Mouse (Mus musculus): ENCODE results near the gene Spdya. TPM values are rescaled to one million over a fixed set of nuclear protein-coding genes. Genes with fewer than 3 reads are reported as not detected.
A peak's percentile ranks its signal among the peaks of the same experiment; 100 is the strongest.
"Not testable (repeated sequence)": the region's sequence is repeated elsewhere in the genome, so short reads cannot be mapped to it uniquely, and the experiment has no call there.

Spdya gene
- 1 to 10 TPM; 1.2 to 1.3 TPM for total RNA-seq (2021)

DNA sequence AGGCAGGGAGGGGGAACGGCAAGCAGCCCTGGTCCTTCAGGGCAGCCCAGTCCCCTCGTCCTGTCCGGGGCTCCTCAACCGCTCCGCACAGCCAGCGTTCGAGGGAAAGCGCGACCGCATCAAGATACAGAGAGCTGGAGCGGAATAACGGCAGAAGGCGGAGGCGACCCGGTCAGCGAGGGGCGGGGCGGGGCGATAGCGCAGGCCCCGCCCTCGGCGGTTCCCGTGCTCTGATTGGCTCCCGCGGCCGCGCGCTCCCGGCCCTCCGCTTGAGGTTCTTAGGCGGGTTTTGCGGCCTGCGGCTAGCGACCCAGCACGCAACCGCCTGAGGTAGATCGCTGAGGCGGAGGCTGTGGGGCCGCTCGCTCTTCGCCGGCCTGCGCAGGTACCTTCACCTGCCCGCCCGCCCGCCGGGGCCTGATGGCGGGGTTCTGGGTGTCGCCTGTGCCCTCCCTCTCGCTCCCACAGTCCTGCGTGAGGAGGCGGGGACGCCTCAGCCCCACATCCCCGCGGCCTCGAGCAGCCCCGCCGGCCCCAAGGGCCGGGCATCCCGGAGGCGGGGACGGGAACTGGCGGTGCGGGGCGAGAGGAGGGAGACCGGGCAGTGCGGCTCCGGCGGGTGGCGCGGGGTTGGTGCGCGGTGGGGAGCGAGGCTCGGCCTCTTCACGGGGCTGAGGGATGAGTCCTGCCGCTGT is at the start of gene Spdya:
Gene Spdya, plus strand, starts transcription at position 305 of the 695 bp plus-strand sequence.
- peak; percentile 79 to 83 for DNase-seq

DNA sequence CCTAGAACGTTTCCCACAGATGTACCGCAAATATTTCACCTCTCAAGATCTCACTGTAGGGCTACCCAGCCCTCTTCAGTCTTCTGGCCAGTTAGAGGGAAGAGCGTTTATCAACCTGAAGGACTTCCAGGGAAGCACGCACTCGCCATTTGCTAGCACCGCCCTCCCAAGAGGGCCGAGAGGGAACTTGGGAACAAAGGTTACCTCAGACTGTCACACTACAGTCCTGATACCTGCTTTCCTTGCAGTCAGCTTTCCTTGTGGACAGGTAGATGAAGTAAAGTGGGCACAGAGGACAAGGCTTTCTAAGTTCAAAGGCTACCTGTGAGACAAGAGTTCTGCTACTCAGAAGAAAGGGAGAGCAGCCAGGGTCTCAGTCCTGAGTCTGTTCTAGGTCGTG is 45.0 kb upstream of the Spdya start:
- no peak for DNase-seq

DNA sequence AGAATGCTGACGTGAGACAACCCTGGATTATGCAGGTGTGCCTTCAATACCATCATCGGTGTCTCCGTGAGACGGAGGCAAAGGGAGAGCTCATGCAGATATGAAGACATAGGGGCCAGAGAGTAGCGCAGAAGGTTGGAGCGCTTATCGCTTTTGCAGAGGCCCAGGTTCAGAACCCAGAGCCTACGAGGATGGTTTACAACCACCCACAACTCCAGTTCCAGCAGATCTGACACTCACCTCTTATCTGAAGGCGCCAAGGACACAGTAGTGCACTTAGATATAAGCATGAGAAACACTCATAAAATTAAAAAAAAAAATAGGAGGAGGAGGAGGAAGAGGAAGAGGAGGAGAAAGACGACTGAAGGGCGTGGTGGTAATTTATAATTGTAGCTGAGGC is 41.6 kb upstream of the Spdya start:
- no peak for DNase-seq

DNA sequence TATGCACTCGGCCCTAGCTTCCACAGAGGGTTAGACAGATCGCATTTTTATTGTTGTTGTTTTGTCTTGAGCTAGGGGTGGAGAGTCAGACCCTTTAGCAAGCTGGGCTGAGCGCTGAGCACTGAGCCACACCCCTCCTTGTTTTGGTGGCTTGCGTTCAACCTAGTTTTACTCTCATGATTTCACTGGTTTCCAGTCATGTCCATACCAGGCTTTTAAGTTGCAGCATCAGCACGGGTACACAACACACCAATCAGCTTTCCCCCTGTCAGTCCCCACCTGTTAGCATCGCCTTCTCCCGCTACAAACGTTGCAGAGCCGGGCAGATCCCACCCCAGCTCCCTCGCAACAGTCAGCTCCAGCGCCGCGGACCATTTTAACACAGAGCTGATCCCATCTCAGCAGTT is 25.6 kb upstream of the Spdya start:
- DNase-seq = no peak

DNA sequence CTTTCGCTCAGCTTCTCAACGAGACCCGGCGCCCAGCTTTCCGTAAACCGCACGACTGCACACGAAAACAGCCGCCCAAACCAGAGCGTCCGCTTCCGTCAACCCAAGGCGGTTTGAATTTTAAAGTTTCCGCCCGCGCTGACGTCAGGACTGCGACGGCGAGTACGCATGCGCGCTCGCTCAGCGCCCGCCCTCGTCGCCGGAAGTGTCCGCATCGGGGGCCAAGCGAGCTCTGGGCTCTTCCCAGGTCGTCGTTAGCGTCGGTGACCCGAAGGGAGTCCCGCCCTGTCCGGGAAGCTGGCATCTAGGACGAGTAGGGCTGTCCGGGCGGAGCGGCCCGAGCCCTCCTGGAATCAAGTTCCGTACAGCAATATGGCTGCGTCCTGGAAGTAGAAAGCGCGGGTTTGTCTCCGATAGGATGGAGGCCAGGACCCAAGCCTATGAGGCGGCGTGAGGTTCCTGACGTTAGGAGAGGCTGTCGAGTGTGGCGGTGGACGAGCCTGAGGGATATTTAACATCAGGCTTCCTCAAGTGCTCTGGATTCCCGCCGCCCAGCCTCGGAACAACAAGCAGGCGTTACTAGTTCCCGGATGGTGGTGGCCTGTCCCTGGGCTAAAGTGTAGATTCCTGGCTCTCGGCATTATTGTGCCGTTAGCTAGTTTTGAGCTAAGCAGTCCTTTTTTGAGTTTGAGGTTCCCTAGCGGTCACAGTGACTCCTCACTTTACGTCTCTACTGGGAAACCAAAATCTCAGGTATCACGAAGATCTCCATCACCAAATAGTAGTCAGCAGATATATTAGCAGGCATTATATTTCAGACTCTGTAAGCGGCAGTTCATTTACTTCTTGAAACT is 24.9 kb upstream of the Spdya start, which contains the start of gene Ndc80:
Gene Ndc80, minus strand, starts transcription at position 147 of the 854 bp plus-strand sequence.
- DNase-seq = peak; percentile 86 to 89

DNA sequence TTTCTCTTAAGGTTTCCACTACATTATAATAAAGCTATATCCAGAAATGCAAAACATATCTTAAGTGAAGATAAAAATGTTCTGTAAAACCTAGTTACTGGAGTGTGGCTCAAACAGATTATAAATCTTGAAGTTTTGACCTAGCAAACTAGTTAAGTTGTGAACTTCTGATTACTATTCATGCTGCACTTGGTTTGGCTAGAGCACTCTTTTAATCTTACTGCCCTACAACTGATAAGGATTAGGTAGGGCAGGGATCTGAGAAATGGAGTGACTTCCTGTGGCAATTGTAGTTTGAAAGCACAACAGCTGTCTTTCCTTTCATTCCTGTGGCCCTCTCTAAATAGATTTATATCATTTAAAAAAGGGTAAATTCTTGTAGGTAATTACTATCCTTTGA is 23.8 kb upstream of the Spdya start:
- no peak for DNase-seq

DNA sequence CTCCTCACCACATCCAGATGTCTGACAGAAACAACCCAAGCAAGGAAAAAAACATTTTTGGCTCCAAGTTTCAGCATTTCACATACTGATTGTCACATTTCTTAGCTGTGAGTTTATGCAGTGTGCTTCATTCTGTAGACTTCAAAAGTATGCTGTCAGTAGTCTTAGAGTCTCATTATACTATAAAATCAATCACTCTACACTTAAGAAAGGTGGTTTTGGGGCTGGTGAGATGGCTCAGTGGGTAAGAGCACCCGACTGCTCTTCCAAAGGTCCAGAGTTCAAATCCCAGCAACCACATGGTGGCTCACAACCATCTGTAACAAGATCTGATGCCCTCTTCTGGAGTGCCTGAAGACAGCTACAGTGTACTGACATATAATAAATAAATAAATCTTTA is 16.3 kb upstream of the Spdya start:
- not testable (repeated sequence) for DNase-seq

DNA sequence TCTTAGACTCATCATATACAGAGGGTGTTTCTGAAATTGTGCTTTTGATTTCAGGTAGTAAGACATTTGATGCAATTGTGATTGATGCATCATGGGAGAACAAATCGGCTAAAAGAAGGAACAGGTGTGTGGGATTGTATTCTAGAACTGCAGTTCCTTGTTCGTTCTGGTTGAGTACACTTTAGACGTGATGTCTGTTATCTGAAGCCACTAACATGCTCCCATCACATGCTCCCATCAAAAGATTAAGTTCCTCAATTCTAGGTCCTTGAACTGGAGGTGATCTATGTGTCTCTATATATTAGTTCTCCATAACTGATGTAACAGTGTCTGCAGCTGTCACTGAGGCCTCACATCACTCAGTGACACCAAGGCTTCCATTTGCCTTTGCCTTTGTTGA is 14.7 kb upstream of the Spdya start:
- DNase-seq = no peak

DNA sequence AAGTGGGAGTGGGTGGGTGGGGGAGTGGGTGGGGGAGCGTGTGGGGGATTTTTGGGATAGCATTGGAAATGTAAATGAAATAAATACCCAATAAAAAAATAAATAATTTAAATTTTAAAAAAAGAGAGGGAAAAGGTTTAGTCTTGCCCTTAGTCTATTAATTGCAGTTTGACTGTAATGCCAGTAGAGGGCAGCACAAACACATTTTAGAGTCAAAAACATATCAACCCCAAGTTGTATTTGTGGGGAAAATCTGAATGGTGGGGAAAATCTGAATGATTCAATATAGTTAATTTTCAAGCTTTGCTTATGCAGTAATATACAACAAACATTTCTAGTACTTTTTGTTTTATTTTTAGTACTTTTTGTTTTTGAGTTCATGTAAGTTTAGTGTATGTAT is 3.3 kb upstream of the Spdya start:
- DNase-seq = no peak

DNA sequence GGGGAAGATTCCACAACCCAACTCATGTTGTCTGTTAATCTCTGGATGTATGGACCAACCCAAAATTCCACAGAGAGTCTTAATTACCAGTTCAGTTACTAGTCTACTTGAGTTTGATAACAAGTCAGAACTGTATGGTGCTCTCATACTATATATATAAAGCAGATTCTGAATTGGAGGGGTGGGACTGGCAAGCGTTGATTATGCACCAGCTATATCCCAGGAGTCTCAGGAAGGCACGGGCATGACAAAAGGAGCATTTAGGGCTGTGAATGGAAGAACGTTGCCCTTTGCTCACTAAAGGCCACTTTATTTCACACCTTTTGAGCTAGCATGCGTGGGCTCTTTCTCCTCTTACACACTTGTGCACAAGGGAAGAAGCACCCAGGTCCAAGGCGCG is 511 bp upstream of the Spdya start:
- no peak for DNase-seq

DNA sequence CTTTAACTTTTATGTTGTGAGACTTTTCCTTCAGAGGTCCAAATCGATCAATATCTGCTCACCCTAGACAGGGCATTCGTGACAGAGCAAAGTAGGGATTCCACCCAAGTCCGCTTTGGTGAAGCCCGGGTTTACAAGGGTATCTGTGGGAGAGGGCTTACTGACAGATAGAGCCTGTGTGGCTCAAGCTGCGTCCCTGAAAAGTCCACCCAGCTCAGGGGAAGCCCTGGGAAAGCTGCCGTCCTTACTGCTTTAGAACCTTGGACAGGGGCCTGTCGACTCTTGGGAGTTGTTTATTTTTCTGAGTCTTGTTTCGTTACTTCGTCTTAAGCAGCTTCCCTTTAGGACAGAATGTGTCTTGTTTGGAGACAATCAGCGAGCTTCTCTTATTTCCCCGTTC is 1.0 kb downstream of the Spdya start:
- DNase-seq = no peak

DNA sequence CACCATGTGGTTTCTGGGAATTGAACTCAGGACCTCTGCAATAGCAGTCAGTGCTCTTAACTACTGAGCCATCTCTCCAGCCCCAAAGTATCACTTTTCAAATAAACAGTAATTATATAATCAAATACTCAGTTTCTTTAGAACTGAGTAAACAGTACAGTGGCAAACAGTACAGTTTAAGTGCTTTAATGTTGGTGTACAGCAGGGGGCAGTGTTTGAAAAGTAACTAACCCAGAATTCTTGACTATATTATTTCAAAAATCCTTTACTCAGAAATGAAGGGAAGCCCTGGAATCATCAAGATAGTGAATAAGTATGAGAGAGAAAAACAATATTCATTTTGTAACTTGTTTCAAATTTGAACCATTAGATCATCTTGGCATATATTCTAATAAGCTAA is 9.8 kb downstream of the Spdya start:
- peak in 1 of 2 experiments; percentile 17 for DNase-seq

DNA sequence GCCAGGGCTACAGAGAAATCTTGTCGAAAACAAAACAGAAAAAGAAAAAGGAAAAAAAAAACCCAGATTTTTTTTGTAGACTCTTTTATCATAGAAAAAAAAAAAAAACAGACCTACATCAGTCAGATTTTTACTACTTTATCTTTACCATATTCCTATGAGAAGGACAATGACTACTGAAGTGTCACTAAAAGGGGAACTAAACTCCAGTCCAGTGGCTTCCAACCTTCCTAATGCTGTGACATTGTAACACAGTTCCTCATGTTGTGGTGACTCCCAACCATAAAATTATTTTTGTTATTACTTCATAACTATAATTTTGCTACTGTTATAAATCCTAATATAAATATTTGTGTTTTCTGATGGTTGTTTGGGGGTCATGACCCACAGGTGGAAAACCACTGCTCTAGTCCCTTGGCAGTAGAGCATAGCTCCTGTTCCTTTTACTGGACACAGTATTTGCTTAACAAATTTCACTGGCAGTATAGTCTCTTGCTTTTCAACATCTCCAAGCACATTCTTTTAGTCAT is 27.4 kb downstream of the Spdya start:
- DNase-seq = no peak

DNA sequence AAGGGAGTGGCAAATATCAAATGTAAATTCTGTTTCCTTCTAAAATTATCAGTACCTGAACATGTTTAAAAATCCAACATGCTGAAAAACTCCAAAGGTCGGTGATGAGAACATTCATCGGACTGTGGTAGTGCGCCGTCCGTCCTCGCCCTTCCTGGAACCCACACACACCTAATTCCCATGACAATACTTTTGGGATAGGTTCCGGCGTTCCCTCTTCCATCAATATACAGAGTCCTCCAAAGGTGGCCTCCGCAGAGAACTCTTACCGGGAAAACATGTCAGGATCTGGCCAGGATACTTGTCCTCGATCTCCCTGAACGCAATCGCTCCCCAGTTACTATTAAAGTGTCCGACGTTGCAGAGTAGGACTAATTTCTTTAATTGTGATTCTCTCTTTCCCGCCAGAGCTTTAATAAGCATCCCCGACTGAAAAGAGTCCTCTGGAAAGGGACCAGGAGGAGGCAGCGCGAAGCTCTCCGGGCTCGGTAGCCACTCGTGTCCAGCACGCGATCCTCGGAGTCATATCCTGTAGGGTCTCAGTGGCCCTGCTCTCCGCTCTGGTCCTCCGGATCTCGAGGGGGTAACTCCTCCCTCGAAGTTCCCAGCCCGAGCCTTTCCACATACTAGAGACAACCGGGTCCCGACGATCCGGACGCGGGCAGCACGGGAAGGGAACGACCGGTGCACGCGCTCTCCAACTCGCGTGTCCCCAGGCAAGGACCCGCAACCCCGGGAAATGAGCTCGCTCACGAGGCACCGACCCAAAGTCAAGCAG is 46.2 kb downstream of the Spdya start:
- DNase-seq = no peak

DNA sequence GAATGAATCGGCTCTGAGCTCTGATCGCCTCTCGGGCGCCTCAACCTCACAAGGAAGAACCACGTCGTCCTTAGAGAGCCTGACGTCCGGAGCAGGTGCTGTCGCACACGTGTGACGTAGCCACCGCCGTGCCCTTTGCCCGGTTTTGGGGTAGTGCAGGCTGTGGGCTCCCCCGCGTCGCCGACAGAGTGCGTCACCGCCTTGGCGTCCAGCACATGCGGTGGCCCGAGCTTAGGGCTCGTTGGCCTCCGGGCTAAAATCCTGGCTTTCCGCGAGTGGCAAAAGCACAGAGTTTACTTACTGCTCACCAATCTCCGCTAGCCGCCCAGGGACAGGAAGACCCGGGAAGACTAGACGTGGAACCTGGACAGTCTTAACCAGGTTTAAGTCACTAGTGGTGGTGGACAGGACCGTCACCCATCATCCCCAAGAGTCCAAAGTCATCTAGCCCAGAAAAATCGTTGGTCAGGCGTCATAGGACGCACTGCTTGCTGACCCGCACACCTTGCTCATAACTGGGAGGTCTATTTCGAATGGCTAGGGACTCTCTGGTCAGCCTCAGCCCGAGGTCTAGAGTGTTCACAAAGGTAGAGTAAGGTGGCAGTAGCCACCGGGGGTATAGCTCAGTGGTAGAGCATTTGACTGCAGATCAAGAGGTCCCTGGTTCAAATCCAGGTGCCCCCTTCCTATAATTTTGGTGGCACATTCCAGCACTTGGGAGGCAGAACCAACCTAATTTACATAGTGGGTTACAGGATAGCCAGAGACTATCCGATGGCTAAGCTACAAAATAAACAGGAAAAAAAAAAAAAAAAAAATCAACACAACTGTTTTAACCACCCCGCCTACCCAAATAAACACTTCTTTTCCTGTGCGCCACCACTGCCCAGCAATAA is 47.0 kb downstream of the Spdya start:
- peak; percentile 88 to 91 for DNase-seq

DNA sequence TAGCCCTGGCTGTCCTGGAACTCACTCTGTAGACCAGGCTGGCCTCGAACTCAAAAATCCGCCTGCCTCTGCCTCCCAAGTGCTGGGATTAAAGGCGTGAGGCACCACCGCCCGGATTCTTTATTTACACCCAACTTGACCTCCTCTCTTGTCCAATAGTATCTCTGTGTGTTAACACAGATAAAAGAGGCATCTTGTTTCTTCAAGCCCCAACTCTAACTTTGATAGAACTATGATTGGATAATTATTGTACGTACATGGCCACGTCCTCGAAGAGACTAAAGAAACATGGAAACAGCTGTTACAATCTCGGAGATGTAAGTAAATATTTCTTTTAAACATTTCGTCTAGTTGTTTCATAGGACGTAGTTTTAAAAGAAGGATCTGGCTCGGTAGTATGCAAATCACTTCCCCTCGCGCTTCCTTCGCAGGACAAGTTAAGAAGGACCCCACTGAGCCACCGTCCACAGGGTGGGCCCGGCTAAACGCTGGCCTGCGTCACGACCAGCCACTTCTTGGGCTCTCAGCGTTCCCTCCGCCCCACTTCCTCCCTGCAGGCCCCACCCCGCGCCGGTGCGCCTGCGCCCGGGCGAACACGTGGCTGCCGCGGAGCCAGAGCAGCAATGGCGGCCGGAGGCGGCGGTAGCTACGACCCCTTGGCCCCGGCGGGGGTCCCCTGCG is 63.9 kb downstream of the Spdya start, which contains the start of gene Wdr43:
Gene Wdr43, plus strand, starts transcription at position 258 of the 681 bp plus-strand sequence.
- DNase-seq = peak; percentile 96 to 97

DNA sequence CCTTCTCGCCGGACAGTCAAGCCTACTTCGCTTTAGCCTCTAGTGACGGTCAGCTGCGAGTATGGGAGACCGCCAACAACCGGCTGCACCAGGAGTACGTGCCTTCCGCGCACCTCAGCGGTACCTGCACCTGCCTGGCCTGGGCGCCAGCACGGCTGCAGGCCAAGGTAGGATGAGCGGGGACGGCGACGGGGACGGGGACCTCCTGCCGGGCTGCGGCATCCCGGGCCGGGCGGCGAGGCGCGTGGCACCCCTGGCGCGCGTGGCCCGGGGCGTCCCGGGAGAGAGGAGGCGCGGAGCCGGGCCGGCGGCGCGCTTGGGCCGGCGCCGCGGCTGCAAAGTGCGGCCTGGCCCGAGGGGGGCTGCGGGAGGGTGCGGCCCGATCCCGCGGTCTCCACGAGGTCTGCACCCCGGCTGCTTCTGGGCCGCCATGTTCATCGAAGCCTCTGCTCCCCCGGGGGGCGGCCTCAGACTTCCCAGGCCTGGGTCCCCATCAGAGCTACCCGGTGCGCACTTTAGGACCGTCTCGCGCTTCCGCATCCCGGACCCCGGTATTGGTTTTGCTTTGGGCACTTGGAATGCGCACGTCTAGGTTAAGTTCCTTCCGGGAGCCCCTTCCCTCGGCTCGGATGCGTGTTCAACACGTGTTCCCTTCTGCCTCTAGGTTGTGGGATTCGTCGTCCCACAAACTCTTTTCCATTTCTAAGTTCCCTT is 64.6 kb downstream of the Spdya start:
- peak in 1 of 2 experiments; percentile 7 for DNase-seq

DNA sequence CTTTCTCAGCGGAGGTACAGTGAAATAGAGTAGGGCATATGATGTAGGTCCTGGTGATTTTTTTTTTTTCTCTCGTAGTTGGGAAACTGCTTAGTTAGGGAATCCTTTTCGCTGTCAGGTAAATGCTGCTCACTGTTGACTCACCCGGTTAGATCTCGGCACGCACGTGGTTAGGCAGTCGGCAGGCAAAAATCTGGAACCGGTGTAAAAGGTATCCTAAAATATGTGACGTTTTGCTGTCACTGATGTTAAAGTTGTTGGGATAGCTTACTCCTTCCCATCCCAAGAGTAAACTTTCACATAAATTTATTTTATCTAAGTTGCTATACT is 65.1 kb downstream of the Spdya start:
- no peak for DNase-seq

DNA sequence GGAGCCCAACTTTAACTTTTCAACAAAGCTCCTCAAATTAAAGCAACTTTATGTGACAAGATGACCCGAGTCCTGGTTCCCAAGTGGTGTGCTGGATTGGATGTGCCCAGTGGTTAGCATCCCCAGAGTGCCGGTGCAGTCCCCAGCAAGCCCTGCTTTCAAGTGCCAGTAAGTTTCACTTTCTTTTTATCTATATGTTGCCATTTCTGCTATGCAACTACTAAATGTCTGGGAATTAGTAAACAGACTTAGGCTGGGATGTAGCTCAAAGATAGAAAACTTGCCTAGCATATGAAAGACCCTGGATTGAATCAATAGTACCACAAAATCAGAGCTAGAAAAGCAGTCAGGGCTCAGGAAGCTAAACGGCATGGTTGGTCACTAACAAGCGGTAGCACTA is 66.1 kb downstream of the Spdya start:
- DNase-seq = no peak

DNA sequence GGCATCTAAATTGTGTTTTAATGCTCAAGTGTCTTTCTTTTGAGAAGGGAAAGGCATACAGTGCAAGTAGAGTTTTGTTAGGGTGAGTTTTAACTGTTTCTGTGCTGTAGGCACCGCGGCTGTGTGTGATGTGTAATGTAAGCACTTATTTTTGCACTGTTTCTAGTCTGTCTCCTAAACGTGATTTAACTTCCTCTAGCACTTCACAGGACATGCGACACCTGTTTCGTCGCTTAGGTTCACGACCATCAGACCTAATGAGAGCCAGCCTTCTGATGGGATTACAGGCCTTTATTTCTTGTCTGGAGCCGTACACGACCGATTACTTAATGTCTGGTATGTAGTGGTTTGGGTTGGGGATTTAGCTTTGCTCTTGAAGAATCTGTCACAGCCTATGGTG is 79.9 kb downstream of the Spdya start:
- DNase-seq = no peak

Measured in layer of hippocampus, postnatal 36 days (tissue).